Mouse (Mus musculus) myocyte (in vitro differentiated cells): ENCODE data around the gene Gm9964. TPM values are rescaled to one million over a fixed set of nuclear protein-coding genes. Genes with fewer than 3 reads are reported as not detected.

Experiments
- H3K27me3 ChIP-seq: one replicate; pipeline ENCODE4 v1.6.1; 2011; ENCODE audit not compliant: control insufficient read depth, insufficient read depth, insufficient read length
- H3K36me3 ChIP-seq: one replicate; pipeline ENCODE4 v1.6.1; 2011; ENCODE audit not compliant: control insufficient read depth, insufficient read depth
- H3K4me2 ChIP-seq: one replicate; pipeline ENCODE4 v1.6.1; 2011; ENCODE audit warnings: low read depth, control low read depth
- H3K4me3 ChIP-seq: one replicate; pipeline ENCODE4 v1.5.1; 2011; ENCODE audit warnings: mild to moderate bottlenecking, control low read depth, moderate library complexity
- H3K79me2 ChIP-seq: one replicate; pipeline ENCODE4 v1.6.1; 2011; ENCODE audit not compliant: control insufficient read depth, insufficient read depth
- H3ac ChIP-seq: one replicate; pipeline ENCODE4 v1.6.1; 2011; ENCODE audit not compliant: control insufficient read depth, insufficient read length
- CEBPB ChIP-seq: IDR thresholded peaks from 2 replicates; pipeline ENCODE4 v1.6.1; 2011; ENCODE audit warnings: mild to moderate bottlenecking, moderate library complexity; ENCODE audit not compliant: poor library complexity, insufficient read depth, severe bottlenecking
- E2F4 ChIP-seq: IDR thresholded peaks from one replicate; pipeline ENCODE4 v1.6.1; 2011; ENCODE audit warnings: mild to moderate bottlenecking, control low read depth, moderate library complexity; ENCODE audit not compliant: insufficient read depth
- MAX ChIP-seq: IDR thresholded peaks from one replicate; pipeline ENCODE4 v1.6.1; 2011; ENCODE audit warnings: low read depth, mild to moderate bottlenecking, control low read depth
- MYOD1 ChIP-seq, 3 experiments: IDR thresholded peaks; one replicate each; pipeline ENCODE4 v1.6.1; 2011; ENCODE audit warnings: control low read depth in 2 of 3, low read depth in 2 of 3, mild to moderate bottlenecking in 2 of 3, moderate library complexity in 1 of 3; ENCODE audit not compliant: insufficient read length in 2 of 3, control insufficient read depth in 1 of 3
- MYOG ChIP-seq, 3 experiments: IDR thresholded peaks; one replicate each; pipeline ENCODE4 v1.6.1; 2011; ENCODE audit warnings: control low read depth in 2 of 3, low read depth in 2 of 3, mild to moderate bottlenecking in 2 of 3; ENCODE audit not compliant: insufficient read length in 2 of 3, control insufficient read depth in 1 of 3, insufficient read depth in 1 of 3
- POLR2A ChIP-seq: IDR thresholded peaks from one replicate; pipeline ENCODE4 v1.6.1; 2011; ENCODE audit warnings: low read depth, mild to moderate bottlenecking, control low read depth, moderate library complexity; ENCODE audit not compliant: insufficient read length
- POLR2AphosphoS2 ChIP-seq: IDR thresholded peaks from one replicate; pipeline ENCODE4 v1.6.1; 2011; ENCODE audit warnings: low read depth, control low read depth; ENCODE audit not compliant: insufficient read length
- REST ChIP-seq: IDR thresholded peaks from one replicate; pipeline ENCODE4 v1.6.1; 2011; ENCODE audit warnings: mild to moderate bottlenecking, control low read depth, moderate library complexity; ENCODE audit not compliant: insufficient read depth, insufficient read length
- SRF ChIP-seq: IDR thresholded peaks from one replicate; pipeline ENCODE4 v1.6.1; 2011; ENCODE audit warnings: low read depth; ENCODE audit not compliant: control insufficient read depth, insufficient read length
- TCF12 ChIP-seq: IDR thresholded peaks from one replicate; pipeline ENCODE4 v1.6.1; 2011; ENCODE audit warnings: mild to moderate bottlenecking, control low read depth; ENCODE audit not compliant: poor library complexity, insufficient read depth, severe bottlenecking
- TCF3 ChIP-seq: IDR thresholded peaks from one replicate; pipeline ENCODE4 v1.6.1; 2011; ENCODE audit warnings: low read depth, control low read depth; ENCODE audit not compliant: insufficient read length
- USF1 ChIP-seq: IDR thresholded peaks from one replicate; pipeline ENCODE4 v1.6.1; 2011; ENCODE audit warnings: low read depth, mild to moderate bottlenecking, control low read depth, moderate library complexity
- polyA plus RNA-seq: library from polyadenylated mRNA; unstranded; fragments of >200 nt; fragmentation: generic; extraction: Trizol; gene quantifications from one replicate; pipeline ENCODE4 v1.2.1, GENCODE M21; 2012; ENCODE audit warnings: missing spikeins

Gm9964 gene
- polyA plus RNA-seq, 1 experiment, result not detected

DNA sequence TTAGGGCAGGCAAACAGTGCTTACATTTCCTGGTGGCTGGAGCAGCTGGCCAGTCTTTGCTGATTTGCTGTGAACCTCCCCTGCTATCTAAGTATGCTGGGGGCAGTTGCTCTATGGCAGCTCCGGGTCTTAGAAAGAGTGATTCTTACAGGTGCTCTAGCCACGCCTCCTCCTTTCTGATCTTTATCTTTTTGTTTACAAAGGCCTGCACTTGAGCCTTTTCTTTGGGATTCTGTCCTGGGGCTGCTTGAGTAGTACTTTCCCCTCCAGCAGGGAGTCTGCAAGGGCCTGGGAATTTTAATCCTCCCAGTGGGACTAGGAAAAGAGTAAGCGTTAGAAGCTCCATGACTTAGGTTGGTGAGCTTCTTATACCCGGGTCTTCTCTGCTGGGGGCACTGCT, 30.4 kb upstream of the Gm9964 start:
- Histone ChIP-seq H3K4me2 (no peak overlapping the region), H3K79me2 (no peaks in the 10 kb centered on the region), H3K27me3 (no peaks in the 10 kb centered on the region), H3ac (no peak overlapping the region), H3K4me3 (no peak overlapping the region), H3K36me3 (no peaks in the 10 kb centered on the region)
- TF ChIP-seq POLR2A (no peak), REST (no peak), TCF12 (no peak), E2F4 (no peak), MAX (no peak), USF1 (no peak), MYOG (IDR thresholded peaks at IDR 0.05; ENCODE audit: control insufficient read depth in 1 of 3, insufficient read depth in 1 of 3, insufficient read length in 2 of 3, low read depth in 2 of 3) (no peak), CEBPB (no peak), SRF (no peak), TCF3 (no peak), MYOD1 (IDR thresholded peaks at IDR 0.05; ENCODE audit: control insufficient read depth in 1 of 3, insufficient read length in 2 of 3, low read depth in 2 of 3) (no peak), POLR2AphosphoS2 (no peak)

DNA sequence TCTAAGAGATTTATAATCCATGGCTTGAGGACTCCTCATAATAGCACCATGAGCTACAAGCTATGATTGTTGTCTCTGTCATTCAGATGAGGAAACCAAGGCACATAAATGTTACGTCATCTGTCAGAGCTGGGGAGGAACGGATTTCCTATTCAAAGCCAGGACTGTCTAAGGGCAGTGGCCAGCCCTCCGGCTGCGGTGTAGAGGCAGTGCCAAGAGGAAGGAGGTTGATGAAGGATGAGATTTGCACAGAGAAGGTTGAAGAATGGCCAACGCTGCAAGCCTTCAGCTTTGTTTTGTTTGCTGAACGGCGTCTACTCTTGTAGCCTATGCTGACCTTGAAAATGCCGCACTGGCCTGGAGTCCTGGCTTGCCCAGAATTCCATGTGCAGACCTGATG, 29.0 kb upstream of the Gm9964 start:
- H3K79me2 ChIP-seq, result no peaks in the 10 kb centered on the region
- H3ac ChIP-seq, result no peak overlapping the region
- no peaks in the 10 kb centered on the region for H3K27me3 ChIP-seq
- no peak overlapping the region for H3K4me3 ChIP-seq
- TF ChIP-seq POLR2AphosphoS2 (no peak), TCF12 (no peak), MYOD1 (IDR thresholded peaks at IDR 0.05; ENCODE audit: control insufficient read depth in 1 of 3, insufficient read length in 2 of 3, low read depth in 2 of 3) (no peak), USF1 (no peak), MYOG (IDR thresholded peaks at IDR 0.05; ENCODE audit: control insufficient read depth in 1 of 3, insufficient read depth in 1 of 3, insufficient read length in 2 of 3, low read depth in 2 of 3) (no peak), MAX (no peak), REST (no peak), SRF (no peak), E2F4 (no peak), CEBPB (no peak), TCF3 (no peak), POLR2A (no peak)
- no peak overlapping the region for H3K4me2 ChIP-seq
- H3K36me3 ChIP-seq, result no peaks in the 10 kb centered on the region

DNA sequence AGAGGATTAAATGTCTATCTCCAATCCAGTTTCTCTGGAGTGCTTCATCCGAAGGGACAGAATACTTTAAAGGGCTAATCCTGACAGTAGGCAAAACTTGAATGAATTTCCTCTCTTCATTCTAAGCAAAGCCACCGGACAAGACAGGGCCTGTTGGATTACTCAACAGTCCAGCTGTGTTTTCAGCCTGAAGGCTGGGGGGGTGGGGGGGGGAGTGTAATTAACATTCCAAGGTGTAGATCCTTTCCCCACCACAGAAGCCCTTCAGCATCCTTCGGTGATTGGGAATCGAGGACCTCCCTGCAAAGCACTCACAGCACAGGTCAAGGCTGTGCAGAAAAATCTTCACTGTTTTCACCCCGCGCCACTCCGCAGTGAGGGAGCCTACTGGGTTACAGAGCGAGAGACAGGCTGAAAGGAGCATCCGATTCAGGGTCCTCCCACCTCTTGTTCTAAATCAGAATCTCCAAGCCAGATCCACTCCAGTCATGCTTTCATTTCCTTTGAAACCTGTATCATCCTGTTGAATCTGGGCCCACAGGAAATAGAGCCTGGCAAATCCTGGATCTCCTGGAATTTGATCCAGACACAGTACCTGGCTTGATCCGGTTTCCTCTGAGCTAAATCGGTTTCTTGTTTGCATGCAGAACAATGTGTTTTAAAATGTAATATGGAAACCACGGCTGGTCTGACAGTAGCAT, 27.4 kb upstream of the Gm9964 start:
- no peak overlapping the region for H3K4me3 ChIP-seq
- no peaks in the 10 kb centered on the region for H3K36me3 ChIP-seq
- TF ChIP-seq SRF (no peak), POLR2A (no peak), CEBPB (no peak), MAX (no peak), REST (no peak), TCF3 (no peak), MYOG (IDR thresholded peaks at IDR 0.05; ENCODE audit: control insufficient read depth in 1 of 3, insufficient read depth in 1 of 3, insufficient read length in 2 of 3, low read depth in 2 of 3) (no peak), TCF12 (no peak), USF1 (no peak), MYOD1 (IDR thresholded peaks at IDR 0.05; ENCODE audit: control insufficient read depth in 1 of 3, insufficient read length in 2 of 3, low read depth in 2 of 3) (no peak), E2F4 (no peak), POLR2AphosphoS2 (no peak)
- H3ac ChIP-seq, result no peak overlapping the region
- H3K79me2 ChIP-seq, result no peaks in the 10 kb centered on the region
- H3K4me2 ChIP-seq, result no peak overlapping the region
- H3K27me3 ChIP-seq, result no peaks in the 10 kb centered on the region

DNA sequence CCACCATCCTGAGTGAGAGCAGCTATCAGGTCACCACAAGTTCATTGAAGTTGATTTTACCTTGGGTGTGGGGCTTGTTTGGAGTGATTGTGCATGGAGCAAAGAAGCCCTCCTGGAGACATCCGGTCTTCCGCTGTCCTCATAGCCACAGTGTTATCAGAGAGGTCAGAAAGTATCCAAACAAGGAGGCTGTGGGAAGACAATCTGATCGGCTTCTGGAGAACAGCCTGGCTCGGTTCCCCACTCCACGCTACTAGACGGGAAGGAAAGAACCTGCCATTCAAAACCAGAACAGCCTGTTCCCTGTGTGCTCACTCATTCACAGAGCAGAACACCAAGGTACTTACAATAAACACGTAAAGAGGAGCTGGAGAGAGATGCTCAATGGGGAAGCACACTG, 23.1 kb upstream of the Gm9964 start:
- Histone ChIP-seq H3K27me3 (no peaks in the 10 kb centered on the region), H3K79me2 (no peaks in the 10 kb centered on the region), H3K4me2 (no peak overlapping the region), H3K4me3 (no peak overlapping the region), H3K36me3 (no peaks in the 10 kb centered on the region), H3ac (no peak overlapping the region)
- TF ChIP-seq POLR2AphosphoS2 (no peak), CEBPB (no peak), USF1 (no peak), MYOG (IDR thresholded peaks at IDR 0.05; ENCODE audit: control insufficient read depth in 1 of 3, insufficient read depth in 1 of 3, insufficient read length in 2 of 3, low read depth in 2 of 3) (no peak), MYOD1 (IDR thresholded peaks at IDR 0.05; ENCODE audit: control insufficient read depth in 1 of 3, insufficient read length in 2 of 3, low read depth in 2 of 3) (no peak), TCF3 (no peak), SRF (no peak)
